Mouse (Mus musculus): ENCODE results near the gene Orai1. TPM values are rescaled to one million over a fixed set of nuclear protein-coding genes. Genes with fewer than 3 reads are reported as not detected.

Gene Orai1
- polyA plus RNA-seq, 1 experiment from 2014 or later: 12.5 TPM

- Histone ChIP-seq H3K4me1 (peaks cover 10% of the 10 kb centered on the region), H3K9ac (no peak overlapping the region), H3K36me3 (peaks cover 18% of the 10 kb centered on the region; the same call in 1 of the 2 replicates), H3K27me3 (no peaks in the 10 kb centered on the region), H3K9me3 (no peaks in the 10 kb centered on the region), H3K4me3 (no peak overlapping the region), H3K27ac (no peak overlapping the region), H3K4me2 (no peak overlapping the region)
- WGBS: 36% methylated on average over 6 of the region's 6 CpGs
- no peak for ATAC-seq (ENCODE audit: insufficient number of reproducible peaks, insufficient read depth, low FRiP score, low TSS enrichment, low read depth)
Measured at GRCm38 (mm10) chr5:123035564-123035963, 20.7 kb downstream of the Orai1 start.

GRCm38 (mm10) chr5:123038115-123038514 is 23.2 kb downstream of the Orai1 start:
- ATAC-seq (ENCODE audit: insufficient number of reproducible peaks, insufficient read depth, low FRiP score, low TSS enrichment, low read depth): no peak
- Histone ChIP-seq H3K9me3 (no peaks in the 10 kb centered on the region), H3K4me3 (no peak overlapping the region), H3K36me3 (no peaks in the 10 kb centered on the region), H3K4me2 (no peak overlapping the region), H3K27ac (no peak overlapping the region), H3K9ac (no peak overlapping the region), H3K4me1 (peaks cover 10% of the 10 kb centered on the region), H3K27me3 (no peaks in the 10 kb centered on the region)
- 82% methylated on average over 5 of the region's 5 CpGs for WGBS

- Histone ChIP-seq H3K27me3 (no peaks in the 10 kb centered on the region), H3K4me1 (peaks cover 10% of the 10 kb centered on the region), H3K4me2 (peak overlapping the region; percentile 59), H3K4me3 (peak overlapping the region; percentile 33), H3K27ac (no peak overlapping the region), H3K9me3 (no peaks in the 10 kb centered on the region), H3K9ac (no peak overlapping the region), H3K36me3 (no peaks in the 10 kb centered on the region)
- 3% methylated on average over 25 of the region's 25 CpGs for WGBS
- 0 out of 2 replicates have a peak, but pooled peaks have one; percentile 43 for ATAC-seq (ENCODE audit: insufficient number of reproducible peaks, insufficient read depth, low FRiP score, low TSS enrichment, low read depth)
Measured at GRCm38 (mm10) chr5:123039120-123039752, 24.4 kb downstream of the Orai1 start.

GRCm38 (mm10) chr5:123040796-123041195 is 25.9 kb downstream of the Orai1 start:
- Histone ChIP-seq H3K4me3 (no peak overlapping the region), H3K4me1 (peaks cover 8% of the 10 kb centered on the region), H3K36me3 (no peaks in the 10 kb centered on the region), H3K27me3 (no peaks in the 10 kb centered on the region), H3K4me2 (no peak overlapping the region), H3K9me3 (no peaks in the 10 kb centered on the region), H3K9ac (no peak overlapping the region; the same call in 1 of the 2 replicates), H3K27ac (0 out of 2 replicates have a peak overlapping the region, but pooled peaks have one; percentile 4)
- ATAC-seq (ENCODE audit: insufficient number of reproducible peaks, insufficient read depth, low FRiP score, low TSS enrichment, low read depth): no peak
- WGBS: 75% methylated on average over 7 of the region's 7 CpGs

GRCm38 (mm10) chr5:123043856-123044255 is 29.0 kb downstream of the Orai1 start:
- WGBS: 18% methylated on average over 7 of the region's 7 CpGs

GRCm38 (mm10) chr5:123045561-123046295 is 30.9 kb downstream of the Orai1 start:
- H3K9me3 ChIP-seq: no peaks in the 10 kb centered on the region
- no peak overlapping the region for H3K9ac ChIP-seq
- WGBS: 31% methylated on average over 9 of the region's 9 CpGs
- no peak overlapping the region for H3K4me3 ChIP-seq
- H3K27ac ChIP-seq: no peak overlapping the region
- no peak for ATAC-seq (ENCODE audit: insufficient number of reproducible peaks, insufficient read depth, low FRiP score, low TSS enrichment, low read depth)
- no peak overlapping the region for H3K4me2 ChIP-seq
- H3K4me1 ChIP-seq: peaks cover 7% of the 10 kb centered on the region
- H3K36me3 ChIP-seq: no peaks in the 10 kb centered on the region
- no peaks in the 10 kb centered on the region for H3K27me3 ChIP-seq

More at GRCm38 (mm10) chr5:123043856-123044255, 29.0 kb downstream of the Orai1 start:
- H3K27ac ChIP-seq: no peak overlapping the region
- H3K4me3 ChIP-seq: no peak overlapping the region
- ATAC-seq (ENCODE audit: insufficient number of reproducible peaks, insufficient read depth, low FRiP score, low TSS enrichment, low read depth): no peak
- no peak overlapping the region for H3K9ac ChIP-seq
- no peaks in the 10 kb centered on the region for H3K36me3 ChIP-seq
- H3K4me2 ChIP-seq: no peak overlapping the region
- no peaks in the 10 kb centered on the region for H3K27me3 ChIP-seq
- H3K9me3 ChIP-seq: no peaks in the 10 kb centered on the region
- peaks cover 7% of the 10 kb centered on the region for H3K4me1 ChIP-seq

- H3K27me3 ChIP-seq: no peaks in the 10 kb centered on the region
- WGBS: 80% methylated on average over 3 of the region's 3 CpGs
- H3K9me3 ChIP-seq: no peaks in the 10 kb centered on the region
- H3K4me3 ChIP-seq: no peak within 1 kb of the TSS
- H3K9ac ChIP-seq: no peak within 1 kb of the TSS
- H3K4me1 ChIP-seq: peaks cover 7% of the 10 kb centered on the region
- no peak for ATAC-seq (ENCODE audit: insufficient number of reproducible peaks, insufficient read depth, low FRiP score, low TSS enrichment, low read depth)
- no peak within 1 kb of the TSS for H3K4me2 ChIP-seq
- H3K36me3 ChIP-seq: no peaks in the 10 kb centered on the region
- no peak within 1 kb of the TSS for H3K27ac ChIP-seq
Measured at GRCm38 (mm10) chr5:123046916-123047315, 32.0 kb downstream of the Orai1 start, which contains the start of gene Morn3. Gene Morn3 (minus strand): TSS chr5:123047016.

- H3K9me3 ChIP-seq: no peaks in the 10 kb centered on the region
- H3K4me3 ChIP-seq: peak overlapping the region; percentile 28
- H3K4me1 ChIP-seq: peaks cover 7% of the 10 kb centered on the region
- no peak overlapping the region; the same call in 1 of the 2 replicates for H3K27ac ChIP-seq
- no peaks in the 10 kb centered on the region for H3K36me3 ChIP-seq
- 5% methylated on average over 12 of the region's 12 CpGs for WGBS
- peak overlapping the region; percentile 56 for H3K4me2 ChIP-seq
- no peaks in the 10 kb centered on the region for H3K27me3 ChIP-seq
- H3K9ac ChIP-seq: peak overlapping the region; percentile 65
- ATAC-seq (ENCODE audit: insufficient number of reproducible peaks, insufficient read depth, low FRiP score, low TSS enrichment, low read depth): no peak
Measured at GRCm38 (mm10) chr5:123049271-123049670, 34.4 kb downstream of the Orai1 start.

- Histone ChIP-seq H3K9me3 (no peaks in the 10 kb centered on the region), H3K4me1 (peaks cover 7% of the 10 kb centered on the region), H3K27ac (no peak overlapping the region), H3K4me3 (no peak overlapping the region), H3K9ac (no peak overlapping the region), H3K4me2 (no peak overlapping the region), H3K27me3 (no peaks in the 10 kb centered on the region), H3K36me3 (no peaks in the 10 kb centered on the region)
- no peak for ATAC-seq (ENCODE audit: insufficient number of reproducible peaks, insufficient read depth, low FRiP score, low TSS enrichment, low read depth)
- 79% methylated on average over 9 of the region's 9 CpGs for WGBS
Measured at GRCm38 (mm10) chr5:123050918-123051317, 36.0 kb downstream of the Orai1 start.

- Histone ChIP-seq H3K4me2 (no peak overlapping the region), H3K4me3 (no peak overlapping the region), H3K4me1 (peaks cover 7% of the 10 kb centered on the region), H3K27ac (no peak overlapping the region), H3K9ac (no peak overlapping the region), H3K27me3 (no peaks in the 10 kb centered on the region), H3K36me3 (no peaks in the 10 kb centered on the region), H3K9me3 (no peaks in the 10 kb centered on the region)
- WGBS: 79% methylated on average over 5 of the region's 5 CpGs
- ATAC-seq (ENCODE audit: insufficient number of reproducible peaks, insufficient read depth, low FRiP score, low TSS enrichment, low read depth): no peak
Measured at GRCm38 (mm10) chr5:123051736-123052135, 36.9 kb downstream of the Orai1 start.

GRCm38 (mm10) chr5:123057366-123058250 is 42.7 kb downstream of the Orai1 start:
- Histone ChIP-seq H3K9me3 (no peaks in the 10 kb centered on the region), H3K4me3 (peak overlapping the region; percentile 44), H3K36me3 (no peaks in the 10 kb centered on the region), H3K27me3 (no peaks in the 10 kb centered on the region), H3K4me1 (peaks cover 17% of the 10 kb centered on the region), H3K27ac (peak overlapping the region; percentile 39; the same call in 1 of the 2 replicates), H3K9ac (peak overlapping the region; percentile 61), H3K4me2 (peak overlapping the region; percentile 56)
- peak; percentile 96 for ATAC-seq (ENCODE audit: insufficient number of reproducible peaks, insufficient read depth, low FRiP score, low TSS enrichment, low read depth)
- WGBS: 8% methylated on average over 48 of the region's 48 CpGs

Data from embryonic facial prominence, embryonic 13.5 days (tissue).